Mouse (Mus musculus) gastrocnemius, postnatal 10 days (tissue): ENCODE measurements around the gene Nkain2. TPM values are rescaled to one million over a fixed set of nuclear protein-coding genes. Genes with fewer than 3 reads are reported as not detected.
A peak's percentile ranks its signal among the peaks of the same experiment; 100 is the strongest.
"Not testable (repeated sequence)": the region's sequence is repeated elsewhere in the genome, so short reads cannot be mapped to it uniquely, and the experiment has no call there.

Experiments used
- DNase-seq: peaks from one replicate; pipeline ENCODE4 v3.0.0; 2021; ENCODE audit warnings: mixed read lengths
- total RNA-seq, 2 experiments: library from RNA; stranded (reverse); gene quantifications; 2 replicates each; pipeline ENCODE4 v1.2.3; 2021

The Nkain2 gene
- total RNA-seq, 2 experiments from 2014 or later, result 0.99 to 1.0 TPM

DNA sequence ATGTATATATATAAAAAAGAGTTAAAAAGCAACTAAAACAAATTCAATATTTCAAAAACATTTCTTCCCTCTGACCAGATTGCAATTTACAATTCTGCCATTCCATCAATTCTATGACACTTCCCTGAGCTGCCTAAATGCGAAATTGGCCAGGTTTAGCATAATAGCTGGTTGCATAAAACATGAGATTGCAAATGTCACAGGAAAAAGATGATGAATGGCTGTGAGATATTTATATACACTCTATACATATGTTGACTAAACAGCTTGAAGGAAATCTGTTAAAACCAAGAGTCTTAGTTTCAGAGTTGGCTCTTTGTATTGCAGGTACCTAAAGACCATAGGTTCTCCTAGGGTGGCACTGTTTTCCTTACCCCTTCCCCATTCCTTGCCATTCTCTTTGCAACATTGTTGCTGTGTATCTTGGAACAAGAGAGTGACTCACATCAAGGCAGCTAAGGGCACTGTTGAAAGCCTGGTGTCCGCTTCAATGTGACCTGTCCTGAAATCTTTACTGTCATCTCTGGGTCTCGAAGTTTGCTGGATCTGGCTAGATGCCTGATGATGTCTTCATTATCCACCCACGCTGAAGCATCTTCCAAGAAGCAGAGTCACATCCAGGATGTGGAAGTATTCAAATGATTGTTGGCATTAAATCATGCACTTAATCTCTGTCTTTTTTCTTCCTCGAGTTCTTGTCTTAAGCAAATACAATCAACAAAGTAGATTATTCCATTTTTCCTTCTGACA lies 837.5 kb downstream of the Nkain2 start:
- no peak for DNase-seq

DNA sequence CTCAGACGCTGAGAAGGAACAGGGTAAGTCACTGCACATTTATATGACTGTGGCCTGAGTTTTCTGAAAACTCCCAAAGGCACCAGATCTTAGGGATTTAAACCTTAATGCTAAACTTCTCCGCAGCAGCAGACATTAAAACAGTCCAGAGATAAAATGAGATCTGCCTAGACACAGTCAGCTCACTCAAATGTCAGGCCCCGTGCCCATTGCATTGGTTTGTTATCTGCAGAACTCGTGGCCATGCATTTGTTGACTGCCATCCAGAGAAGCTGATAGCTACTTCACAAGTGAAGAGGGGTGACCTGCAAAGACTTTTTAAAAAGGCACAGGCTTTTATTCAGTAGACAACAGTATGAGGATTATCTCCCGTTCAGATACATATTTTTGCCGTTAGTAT lies 838.2 kb downstream of the Nkain2 start:
- DNase-seq, result no peak

GRCm38 (mm10) chr10:32029996-32030395 lies 860.3 kb downstream of the Nkain2 start:
- no peak for DNase-seq

GRCm38 (mm10) chr10:32018385-32018784 lies 871.9 kb downstream of the Nkain2 start:
- DNase-seq, result no peak

GRCm38 (mm10) chr10:32001216-32001753 lies 889.0 kb downstream of the Nkain2 start:
- no peak for DNase-seq

GRCm38 (mm10) chr10:31993205-31993604 lies 897.1 kb downstream of the Nkain2 start:
- DNase-seq, result no peak

DNA sequence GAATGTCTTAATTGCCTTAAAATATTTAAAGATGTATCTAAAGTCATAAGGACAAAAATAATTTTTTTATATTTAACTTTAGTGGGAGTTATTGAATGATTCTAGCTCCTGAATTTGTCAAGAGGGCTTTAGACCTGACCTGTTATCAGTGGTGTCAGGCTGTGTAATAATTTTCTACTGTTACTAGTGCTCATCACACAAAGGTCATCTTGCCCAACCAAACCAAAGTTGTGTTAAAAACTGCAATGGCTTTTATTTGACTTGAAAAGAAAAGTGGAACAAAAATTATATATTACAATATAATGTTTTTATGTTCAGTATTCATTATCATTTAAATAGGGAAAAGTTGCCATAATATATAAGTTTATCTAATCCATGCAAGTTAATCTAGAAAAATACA lies 911.9 kb downstream of the Nkain2 start:
- DNase-seq, result no peak

DNA sequence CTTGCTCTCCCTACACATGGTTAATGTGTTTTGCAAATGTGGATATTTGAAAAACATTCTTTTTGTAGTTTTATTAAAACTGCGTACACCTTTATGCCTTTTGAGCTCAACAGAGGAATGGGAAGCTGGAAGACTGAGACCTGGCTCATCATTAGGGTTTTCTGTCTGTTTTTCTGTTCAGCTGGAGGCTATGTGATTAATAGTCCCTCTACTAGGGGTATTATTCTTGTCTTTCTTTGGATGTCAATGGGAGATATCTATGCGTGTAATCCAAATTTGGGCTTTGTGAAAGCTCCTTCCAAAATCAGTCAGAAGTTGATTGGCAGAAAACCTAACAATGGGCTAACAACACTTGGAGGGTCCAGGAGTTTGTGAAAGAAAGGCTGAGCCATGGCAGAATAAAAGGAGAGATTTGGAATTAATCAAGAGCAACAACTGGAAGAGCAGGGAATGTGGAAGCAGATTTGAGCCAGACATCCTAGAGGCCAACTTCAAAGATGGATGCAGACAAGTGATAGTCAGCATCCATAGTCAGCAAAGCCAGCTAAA lies 943.0 kb downstream of the Nkain2 start:
- DNase-seq, result no peak

DNA sequence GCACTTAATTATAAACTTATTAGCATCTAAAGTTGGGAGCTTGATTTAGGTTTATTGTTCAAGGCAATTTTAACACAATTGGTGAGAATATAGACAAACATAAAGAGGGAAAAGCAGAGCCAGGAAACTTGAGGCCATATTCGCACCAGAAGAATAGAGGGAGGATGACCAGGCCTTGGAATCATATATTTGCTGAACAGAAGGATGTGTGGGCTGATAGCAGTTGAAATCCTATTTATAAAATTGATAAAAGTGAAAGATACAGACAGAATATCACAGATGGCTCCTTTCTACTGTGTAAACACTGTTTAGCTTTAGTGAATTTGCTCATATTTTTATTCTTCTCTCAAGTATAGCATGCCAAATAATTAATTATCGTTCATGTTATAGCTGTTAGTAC lies 958.3 kb downstream of the Nkain2 start:
- DNase-seq, result no peak

DNA sequence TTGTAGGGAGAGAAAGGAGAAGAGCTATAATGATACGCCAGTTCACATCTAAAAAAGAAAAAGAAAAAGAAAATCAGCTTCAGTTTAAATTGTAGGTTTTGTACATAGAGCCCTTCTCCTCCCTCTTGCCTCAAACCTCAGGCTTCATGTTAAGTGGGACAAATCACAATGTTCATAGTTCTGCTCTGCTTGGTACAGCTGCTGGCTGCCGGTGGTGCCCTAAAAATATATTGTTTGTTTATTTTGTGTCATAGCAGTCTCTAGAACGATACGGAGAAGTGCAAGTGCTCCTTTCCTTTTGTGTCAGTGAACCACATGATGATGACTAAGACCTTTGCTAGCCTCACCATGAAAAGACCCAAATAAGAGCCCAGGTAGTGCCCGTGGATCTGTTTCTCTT lies 962.6 kb downstream of the Nkain2 start:
- no peak for DNase-seq

DNA sequence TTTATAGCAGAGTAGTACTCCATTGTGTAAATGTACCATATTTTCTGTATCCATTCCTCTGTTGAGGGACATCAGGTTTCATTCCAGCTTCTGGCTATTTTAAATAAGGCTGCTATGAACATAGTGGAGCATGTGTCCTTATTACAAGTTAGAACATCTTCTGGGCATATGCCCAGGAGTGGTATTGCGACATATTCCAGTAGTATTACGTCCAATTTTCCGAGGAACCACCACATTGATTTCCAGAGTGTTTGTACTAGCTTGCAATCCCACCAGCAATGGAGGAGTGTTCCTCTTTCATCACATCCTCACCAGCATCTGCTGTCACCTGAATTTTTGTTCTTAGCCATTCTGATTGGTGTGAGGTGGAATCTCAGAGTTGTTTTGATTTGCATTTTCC lies 969.4 kb downstream of the Nkain2 start:
- not testable (repeated sequence) for DNase-seq

DNA sequence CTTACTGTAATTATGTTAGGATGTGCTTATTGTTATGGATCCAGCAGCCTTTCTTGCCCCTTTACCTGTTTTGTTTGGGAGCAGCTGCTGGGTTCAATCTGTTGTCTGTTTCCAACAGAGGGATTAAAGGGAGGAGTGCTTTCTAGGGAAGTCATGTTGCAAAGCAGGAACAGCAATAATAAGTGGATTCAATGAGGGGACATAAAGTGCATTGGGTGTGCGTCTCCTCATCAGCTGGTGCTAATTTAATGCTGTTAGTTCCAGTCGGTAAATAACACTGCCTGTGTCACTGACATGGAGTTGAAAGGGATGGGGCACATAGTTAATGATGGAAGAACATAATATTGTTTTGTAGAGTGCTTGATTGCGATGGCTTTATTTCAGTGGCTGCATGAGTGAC lies 982.8 kb downstream of the Nkain2 start:
- DNase-seq, result no peak

GRCm38 (mm10) chr10:31899501-31899900 lies 990.8 kb downstream of the Nkain2 start:
- no peak for DNase-seq

DNA sequence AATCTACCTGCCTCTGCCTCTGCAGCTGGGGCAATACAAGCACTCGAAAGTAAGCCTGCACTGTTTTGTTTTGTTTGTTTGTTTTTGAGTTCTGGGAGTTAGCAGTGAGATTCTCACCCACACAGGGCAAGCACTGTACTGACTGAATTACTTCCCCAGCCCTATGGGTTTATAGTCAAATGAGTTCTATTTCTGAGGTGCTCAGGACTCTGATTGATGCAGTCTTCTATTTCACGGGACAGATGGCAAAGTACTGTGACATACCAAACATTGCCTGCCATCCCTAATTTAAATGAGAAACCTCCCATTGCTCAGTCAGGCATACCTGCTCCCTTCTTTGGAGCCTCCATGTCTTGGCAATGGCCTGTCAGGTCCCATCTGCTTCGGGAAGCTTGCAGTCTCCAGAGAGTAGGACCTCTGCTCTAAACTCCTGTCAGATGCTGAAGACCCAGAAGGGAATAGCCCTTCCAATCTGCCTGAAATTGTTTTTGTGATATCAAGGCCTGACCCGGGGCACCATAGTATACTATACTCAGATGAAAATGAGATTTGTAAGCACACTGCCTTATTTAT lies 1016.9 kb downstream of the Nkain2 start:
- DNase-seq, result no peak

DNA sequence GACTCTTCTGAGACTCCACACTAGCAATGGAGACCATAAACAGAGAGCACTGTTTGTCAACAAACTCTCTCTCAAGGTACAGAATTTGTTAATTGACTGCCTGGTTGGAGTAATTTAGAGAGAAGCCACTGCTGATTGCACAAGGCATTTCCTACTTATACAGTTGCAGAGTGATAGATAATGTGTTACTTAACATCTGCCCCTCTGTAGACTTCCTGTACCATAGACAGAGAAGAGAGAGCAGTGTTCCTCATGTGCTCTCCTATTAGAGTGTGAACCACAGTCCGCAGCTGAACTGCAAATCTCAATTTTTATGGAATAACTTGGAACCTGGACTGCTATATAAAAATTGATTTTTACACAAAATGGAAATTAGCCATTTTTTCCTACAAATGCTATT lies 1022.0 kb downstream of the Nkain2 start:
- no peak for DNase-seq

DNA sequence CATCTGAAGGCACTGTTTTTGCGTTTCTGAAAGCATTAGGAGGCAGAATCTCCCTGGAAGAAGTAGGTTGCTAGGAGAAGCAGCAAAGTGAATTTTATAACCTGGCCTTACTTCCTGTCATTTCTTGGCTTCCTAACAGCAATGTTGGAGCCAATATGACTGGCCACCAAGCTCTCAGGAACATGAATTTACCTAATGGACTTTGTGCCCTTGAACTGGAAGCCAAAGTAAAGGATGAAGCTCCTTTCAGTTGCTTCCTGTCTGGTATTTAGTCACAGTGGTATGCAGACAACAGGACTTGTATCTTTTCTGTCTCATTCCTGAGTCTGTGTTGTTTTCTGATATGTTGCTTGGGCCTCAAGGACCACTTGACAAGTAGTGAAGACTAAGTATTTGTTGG lies 1063.2 kb downstream of the Nkain2 start:
- no peak for DNase-seq

DNA sequence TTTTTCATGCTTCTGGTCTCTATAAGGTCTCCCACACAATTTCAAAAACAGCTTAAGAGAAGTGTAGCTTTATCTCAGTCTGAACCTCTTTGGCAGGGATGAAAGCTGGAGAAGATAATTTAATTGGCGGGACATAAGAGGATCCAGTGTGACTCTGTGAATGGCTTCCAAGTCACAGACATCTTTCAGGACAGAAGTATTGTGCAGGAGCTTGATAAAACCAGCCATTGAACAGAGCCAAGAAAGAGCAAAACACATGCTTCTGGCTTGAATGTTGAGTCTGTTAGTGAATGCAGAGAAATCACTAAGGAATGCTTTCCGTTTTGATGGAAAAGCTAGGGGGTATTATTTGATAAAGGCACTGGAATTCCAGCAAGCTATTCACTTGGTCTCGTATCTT lies 1077.7 kb downstream of the Nkain2 start:
- no peak for DNase-seq

DNA sequence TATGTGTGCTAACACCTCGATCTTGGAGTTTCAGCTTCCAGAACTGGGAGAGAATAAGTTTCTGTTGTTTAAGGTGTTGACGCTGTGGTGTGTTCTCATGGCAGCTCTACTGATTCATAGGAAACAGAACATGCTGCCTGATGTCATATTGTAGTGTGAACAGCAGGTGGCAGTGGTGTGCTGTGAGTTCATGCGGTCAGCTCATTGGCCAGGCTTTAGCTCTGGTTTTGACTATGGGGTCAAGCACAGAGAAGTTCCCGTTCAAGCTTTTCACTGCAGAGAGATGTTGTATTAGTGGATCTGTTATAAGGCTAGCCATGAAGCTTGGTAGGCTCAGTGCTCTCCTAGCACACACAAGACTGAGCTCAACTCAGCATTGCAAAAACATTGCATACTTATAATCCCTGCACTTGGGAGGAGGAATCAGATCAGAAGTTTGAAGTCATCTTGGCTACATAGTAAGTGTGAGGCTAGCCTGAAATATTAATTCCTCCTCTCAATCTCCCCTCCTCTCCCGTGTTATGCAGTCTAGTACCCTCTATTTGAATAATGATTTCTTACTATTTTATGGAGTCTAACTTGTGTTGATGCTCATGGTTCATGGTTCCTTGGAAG lies 1147.7 kb downstream of the Nkain2 start:
- peak; percentile 54 for DNase-seq

DNA sequence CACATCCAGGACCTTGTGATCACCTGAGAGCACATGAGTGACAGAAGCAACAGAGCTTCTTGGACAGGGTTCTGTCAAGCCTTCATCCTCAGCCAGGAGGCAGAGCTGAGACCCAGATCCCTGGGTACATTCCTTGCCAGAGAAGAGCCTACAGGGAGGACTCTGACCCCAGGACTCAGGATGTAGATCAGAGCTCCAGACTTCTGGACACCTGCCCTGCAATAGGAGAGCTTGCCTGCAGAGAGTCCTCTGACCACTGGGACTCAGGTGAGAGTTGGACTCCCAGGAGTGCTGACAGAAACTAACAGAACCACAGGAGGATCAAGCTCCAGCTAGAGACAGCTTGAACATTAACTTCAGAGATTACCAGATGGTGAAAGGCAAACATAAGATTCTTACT lies 1162.2 kb downstream of the Nkain2 start:
- DNase-seq, result no peak

DNA sequence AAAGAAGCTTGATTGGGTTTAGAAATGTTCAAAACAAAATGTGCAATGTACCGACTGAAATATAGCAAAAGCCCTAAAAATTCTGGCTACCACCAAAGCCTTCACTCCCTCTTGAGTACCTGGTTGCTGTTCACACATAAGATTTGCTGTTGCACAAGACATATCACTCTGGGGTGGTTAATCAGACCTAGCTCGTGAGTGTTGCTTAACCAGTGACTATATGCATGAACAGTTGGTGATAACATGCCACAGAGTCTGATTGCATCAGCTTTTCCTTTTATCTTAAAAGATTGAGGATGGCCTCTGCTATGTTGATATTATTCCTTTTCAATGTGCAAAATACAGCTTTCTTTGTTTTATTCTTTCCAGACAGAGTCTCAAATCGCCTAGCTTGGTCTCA lies 1243.0 kb downstream of the Nkain2 start:
- DNase-seq, result no peak

- no peak for DNase-seq
Measured at GRCm38 (mm10) chr10:31646083-31646482, 1244.2 kb downstream of the Nkain2 start.
